Mouse (Mus musculus): ENCODE data around the gene 0610010K14Rik. TPM values are rescaled to one million over a fixed set of nuclear protein-coding genes. Genes with fewer than 3 reads are reported as not detected.
A peak's percentile ranks its signal among the peaks of the same experiment; 100 is the strongest.

The 0610010K14Rik gene
- polyA plus RNA-seq, 1 experiment from 2014 or later, result 50.1 TPM

GRCm38 (mm10) chr11:70226602-70226890 is 11.2 kb downstream of the 0610010K14Rik start:
- ChIA-PET CTCF (no interaction called here), POLR2A (no interaction called here)
- DNase-seq (ENCODE audit: low read depth, low spot score) (no peak), ATAC-seq (no peak)
- no peak for TF ChIP-seq CTCF (IDR thresholded peaks at IDR 0.05)
- in situ Hi-C loops (cut with MboI; ENCODE audit: low pct_unique_long_range_greater_than_20kb), result no loop called here
- H3K27me3 ChIP-seq, result peaks cover 29% of the 10 kb centered on the region

GRCm38 (mm10) chr11:70225798-70226601 is 11.7 kb downstream of the 0610010K14Rik start:
- H3K27me3 ChIP-seq, result peaks cover 29% of the 10 kb centered on the region
- no peak for ATAC-seq
- no peak for TF ChIP-seq CTCF (IDR thresholded peaks at IDR 0.05)
- ChIA-PET CTCF (interaction anchor here (1.4 kb wide), 1 partner anchor 17 kb away, joined by 3 read pairs; no protein-coding TSS in a partner anchor), POLR2A (no interaction called here)
- no peak for DNase-seq (ENCODE audit: low read depth, low spot score)
- in situ Hi-C loops (cut with MboI; ENCODE audit: low pct_unique_long_range_greater_than_20kb), result no loop called here

- ATAC-seq (no peak), DNase-seq (ENCODE audit: low read depth, low spot score) (no peak)
- in situ Hi-C loops (cut with MboI; ENCODE audit: low pct_unique_long_range_greater_than_20kb), result no loop called here
- TF ChIP-seq CTCF (IDR thresholded peaks at IDR 0.05), result no peak
- ChIA-PET CTCF (interaction anchor here (0.6 kb wide), 1 partner anchor 15 kb away, joined by 3 read pairs; no protein-coding TSS in a partner anchor), POLR2A (interaction anchor here (0.5 kb wide), 1 partner anchor 26 kb away, joined by 4 read pairs; no protein-coding TSS in a partner anchor)
- peaks cover 16% of the 10 kb centered on the region for H3K27me3 ChIP-seq
These were observed 14.0 kb downstream of the 0610010K14Rik start for GRCm38 (mm10) chr11:70223724-70224123.

GRCm38 (mm10) chr11:70221603-70222500 is 15.9 kb downstream of the 0610010K14Rik start:
- ATAC-seq (no peak), DNase-seq (ENCODE audit: low read depth, low spot score) (no peak)
- in situ Hi-C loops (cut with MboI; ENCODE audit: low pct_unique_long_range_greater_than_20kb), result no loop called here
- ChIA-PET POLR2A (interaction anchor here (1.4 to 2.5 kb wide), 2 partner anchors 9 to 18 kb away, joined by 5 to 7 read pairs; partner anchors contain the start of genes Gm21988 and Rnasek), CTCF (interaction anchor here (1.0 to 2.8 kb wide), 3 partner anchors 9 to 70 kb away, joined by 3 to 17 read pairs (median 4); partner anchors contain the start of gene Bcl6b)
- TF ChIP-seq CTCF (IDR thresholded peaks at IDR 0.05), result no peak
- peaks cover 6% of the 10 kb centered on the region for H3K27me3 ChIP-seq

- no peak for TF ChIP-seq CTCF (IDR thresholded peaks at IDR 0.05)
- DNase-seq (ENCODE audit: low read depth, low spot score), result no peak
- CTCF ChIA-PET, result interaction anchor here (1.0 to 2.8 kb wide), 3 partner anchors 10 to 69 kb away, joined by 3 to 17 read pairs (median 4); partner anchors contain the start of gene Bcl6b
- H3K27me3 ChIP-seq, result peaks cover 3% of the 10 kb centered on the region
- ATAC-seq, result peak; percentile 61
- POLR2A ChIA-PET, result interaction anchor here (1.1 to 2.5 kb wide), 3 partner anchors 10 to 19 kb away, joined by 4 to 7 read pairs (median 5); partner anchors contain the start of genes Gm21988 and Rnasek
- in situ Hi-C loops (cut with MboI; ENCODE audit: low pct_unique_long_range_greater_than_20kb), result no loop called here
These were observed 16.7 kb downstream of the 0610010K14Rik start, which contains the start of gene Slc16a13 for GRCm38 (mm10) chr11:70220731-70221602. Gene Slc16a13 (minus strand): TSS chr11:70221064.

- ChIA-PET POLR2A (interaction anchor here (1.1 to 2.5 kb wide), 2 partner anchors 10 to 19 kb away, joined by 4 to 7 read pairs; partner anchors contain the start of genes Gm21988 and Rnasek), CTCF (interaction anchor here (2.8 kb wide), 1 partner anchor 10 kb away, joined by 17 read pairs; the partner anchor contains the start of gene Bcl6b)
- H3K27me3 ChIP-seq, result no peaks in the 10 kb centered on the region
- no peak for TF ChIP-seq CTCF (IDR thresholded peaks at IDR 0.05)
- ATAC-seq (no peak), DNase-seq (ENCODE audit: low read depth, low spot score) (no peak)
- in situ Hi-C loops (cut with MboI; ENCODE audit: low pct_unique_long_range_greater_than_20kb), result no loop called here
These were observed 17.4 kb downstream of the 0610010K14Rik start for GRCm38 (mm10) chr11:70220323-70220722.

GRCm38 (mm10) chr11:70219873-70220272 is 17.8 kb downstream of the 0610010K14Rik start:
- in situ Hi-C loops (cut with MboI; ENCODE audit: low pct_unique_long_range_greater_than_20kb), result loop anchor here (10.0 kb wide), 1 partner anchor 285 kb away; the partner anchor contains the start of gene Ybx2
- ATAC-seq, result no peak
- no peaks in the 10 kb centered on the region for H3K27me3 ChIP-seq

GRCm38 (mm10) chr11:70218741-70219470 is 18.8 kb downstream of the 0610010K14Rik start:
- no peaks in the 10 kb centered on the region for H3K27me3 ChIP-seq
- DNase-seq (ENCODE audit: low read depth, low spot score) (no peak), ATAC-seq (no peak)
- POLR2A ChIA-PET, result no interaction called here
- no peak for TF ChIP-seq CTCF (IDR thresholded peaks at IDR 0.05)
- in situ Hi-C loops (cut with MboI; ENCODE audit: low pct_unique_long_range_greater_than_20kb), result loop anchor here (10.0 kb wide), 1 partner anchor 284 kb away; the partner anchor contains the start of gene Ybx2
- CTCF ChIA-PET, result no interaction called here

More at GRCm38 (mm10) chr11:70219873-70220272, 17.8 kb downstream of the 0610010K14Rik start:
- POLR2A ChIA-PET, result interaction anchor here (1.1 kb wide), 1 partner anchor 20 kb away, joined by 4 read pairs; the partner anchor contains the start of genes Gm21988 and Rnasek
- DNase-seq (ENCODE audit: low read depth, low spot score), result no peak
- CTCF ChIA-PET, result interaction anchor here (2.8 kb wide), 1 partner anchor 11 kb away, joined by 17 read pairs; the partner anchor contains the start of gene Bcl6b
- TF ChIP-seq CTCF (IDR thresholded peaks at IDR 0.05), result no peak

GRCm38 (mm10) chr11:70218039-70218438 is 19.7 kb downstream of the 0610010K14Rik start:
- in situ Hi-C loops (cut with MboI; ENCODE audit: low pct_unique_long_range_greater_than_20kb), result loop anchor here (10.0 kb wide), 1 partner anchor 283 kb away; the partner anchor contains the start of gene Ybx2
- ChIA-PET POLR2A (no interaction called here), CTCF (no interaction called here)
- ATAC-seq (no peak), DNase-seq (ENCODE audit: low read depth, low spot score) (no peak)
- H3K27me3 ChIP-seq, result no peaks in the 10 kb centered on the region
- TF ChIP-seq CTCF (IDR thresholded peaks at IDR 0.05), result no peak

Data from Patski (cell line).